Mouse (Mus musculus): ENCODE results near the gene Acaca. TPM values are rescaled to one million over a fixed set of nuclear protein-coding genes. Genes with fewer than 3 reads are reported as not detected.

Gene Acaca
- polyA plus RNA-seq, 1 experiment from 2014 or later: 36.2 TPM

DNA sequence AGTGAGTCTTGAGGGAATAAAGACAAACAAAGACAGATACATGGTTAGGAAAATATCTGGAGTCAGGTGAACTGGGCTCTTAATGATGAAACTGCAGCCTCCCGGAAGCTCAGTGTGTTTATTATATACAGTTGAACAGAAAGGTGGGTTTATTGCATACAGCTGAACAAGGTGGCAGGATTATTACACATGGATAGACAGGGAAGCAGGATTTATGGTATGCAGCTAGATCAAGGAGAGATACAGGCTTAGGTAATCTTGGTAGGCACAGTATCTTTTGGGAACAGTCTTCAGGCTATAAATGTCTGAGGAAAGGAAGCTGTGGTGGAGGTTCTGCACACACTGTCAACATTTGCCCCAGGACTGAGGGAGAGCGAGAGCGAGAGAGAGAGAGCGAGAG lies 126.4 kb downstream of the Acaca start:
- H3K9ac ChIP-seq: no peak overlapping the region
- WGBS: 96% methylated on average over 4 of the region's 4 CpGs
- ATAC-seq (ENCODE audit: low FRiP score) (no peak), DNase-seq (ENCODE audit: low spot score) (no peak)
- H3K4me3 ChIP-seq (replicated peaks; ENCODE audit: low read length): no peak overlapping the region
- H3K27ac ChIP-seq: no peak overlapping the region
- H3K9me3 ChIP-seq (ENCODE audit: control insufficient read depth, low read length): no peaks in the 10 kb centered on the region
- H3K4me1 ChIP-seq (replicated peaks; ENCODE audit: control insufficient read depth, insufficient read depth, low read length): no peaks in the 10 kb centered on the region
- H3K36me3 ChIP-seq (replicated peaks; ENCODE audit: control insufficient read depth, insufficient read depth): peaks cover 53% of the 10 kb centered on the region
- H3K27me3 ChIP-seq (ENCODE audit: control insufficient read depth, insufficient read depth, low read length): no peaks in the 10 kb centered on the region
- H3K4me2 ChIP-seq (replicated peaks): no peak overlapping the region

GRCm38 (mm10) chr11:84258053-84258710 lies 128.7 kb downstream of the Acaca start:
- no peaks in the 10 kb centered on the region for H3K4me1 ChIP-seq (replicated peaks; ENCODE audit: control insufficient read depth, insufficient read depth, low read length)
- peaks cover 55% of the 10 kb centered on the region for H3K36me3 ChIP-seq (replicated peaks; ENCODE audit: control insufficient read depth, insufficient read depth)
- no peak for ATAC-seq (ENCODE audit: low FRiP score)
- H3K27me3 ChIP-seq (ENCODE audit: control insufficient read depth, insufficient read depth, low read length): no peaks in the 10 kb centered on the region
- WGBS: 88% methylated on average over 4 of the region's 4 CpGs
- no peak overlapping the region for H3K4me3 ChIP-seq (replicated peaks; ENCODE audit: low read length)
- H3K9ac ChIP-seq: no peak overlapping the region
- DNase-seq (ENCODE audit: low spot score): no peak
- H3K9me3 ChIP-seq (ENCODE audit: control insufficient read depth, low read length): no peaks in the 10 kb centered on the region
- H3K4me2 ChIP-seq (replicated peaks): no peak overlapping the region
- H3K27ac ChIP-seq: no peak overlapping the region

DNA sequence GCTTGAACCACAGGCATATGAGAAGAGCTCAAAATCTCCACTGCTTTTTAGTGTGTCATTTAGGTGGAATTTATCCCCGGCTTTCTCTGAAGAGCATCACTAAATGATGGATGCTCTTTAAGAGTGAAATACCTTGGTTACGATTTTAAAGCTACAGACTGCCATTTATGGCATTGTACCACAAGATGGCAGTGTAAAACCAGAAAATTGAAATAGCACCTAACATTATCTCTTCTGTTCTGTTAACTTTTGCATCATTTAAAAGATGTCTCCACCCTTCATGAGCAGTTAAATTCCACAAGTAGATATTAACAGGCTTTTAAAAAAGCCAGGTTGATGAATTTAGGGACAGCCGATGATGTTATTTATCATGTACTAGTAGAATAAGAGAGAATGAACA lies 135.0 kb downstream of the Acaca start:
- no peak overlapping the region for H3K9ac ChIP-seq
- H3K9me3 ChIP-seq (ENCODE audit: control insufficient read depth, low read length): no peaks in the 10 kb centered on the region
- no peak overlapping the region for H3K27ac ChIP-seq
- ATAC-seq (ENCODE audit: low FRiP score): no peak
- DNase-seq (ENCODE audit: low spot score): peak; percentile 83
- no peaks in the 10 kb centered on the region for H3K27me3 ChIP-seq (ENCODE audit: control insufficient read depth, insufficient read depth, low read length)
- H3K4me1 ChIP-seq (replicated peaks; ENCODE audit: control insufficient read depth, insufficient read depth, low read length): no peaks in the 10 kb centered on the region
- peaks cover 80% of the 10 kb centered on the region for H3K36me3 ChIP-seq (replicated peaks; ENCODE audit: control insufficient read depth, insufficient read depth)
- no peak overlapping the region for H3K4me3 ChIP-seq (replicated peaks; ENCODE audit: low read length)
- 65% methylated on average over 3 of the region's 3 CpGs for WGBS
- H3K4me2 ChIP-seq (replicated peaks): no peak overlapping the region

GRCm38 (mm10) chr11:84268068-84268467 lies 138.6 kb downstream of the Acaca start:
- Histone ChIP-seq H3K9ac (no peak overlapping the region), H3K9me3 (ENCODE audit: control insufficient read depth, low read length) (no peaks in the 10 kb centered on the region), H3K27me3 (ENCODE audit: control insufficient read depth, insufficient read depth, low read length) (no peaks in the 10 kb centered on the region), H3K4me1 (replicated peaks; ENCODE audit: control insufficient read depth, insufficient read depth, low read length) (peaks cover 14% of the 10 kb centered on the region; the same call in 1 of the 2 replicates), H3K27ac (no peak overlapping the region), H3K36me3 (replicated peaks; ENCODE audit: control insufficient read depth, insufficient read depth) (peaks cover 52% of the 10 kb centered on the region), H3K4me3 (replicated peaks; ENCODE audit: low read length) (no peak overlapping the region), H3K4me2 (replicated peaks) (no peak overlapping the region)
- ATAC-seq (ENCODE audit: low FRiP score) (no peak), DNase-seq (ENCODE audit: low spot score) (no peak)

GRCm38 (mm10) chr11:84270511-84270910 lies 141.0 kb downstream of the Acaca start:
- Histone ChIP-seq H3K27me3 (ENCODE audit: control insufficient read depth, insufficient read depth, low read length) (no peaks in the 10 kb centered on the region), H3K36me3 (replicated peaks; ENCODE audit: control insufficient read depth, insufficient read depth) (peaks cover 31% of the 10 kb centered on the region), H3K27ac (peak overlapping the region; percentile 78), H3K4me1 (replicated peaks; ENCODE audit: control insufficient read depth, insufficient read depth, low read length) (peaks cover 14% of the 10 kb centered on the region; the same call in 1 of the 2 replicates), H3K4me3 (replicated peaks; ENCODE audit: low read length) (no peak overlapping the region), H3K4me2 (replicated peaks) (no peak overlapping the region), H3K9ac (no peak overlapping the region), H3K9me3 (ENCODE audit: control insufficient read depth, low read length) (no peaks in the 10 kb centered on the region)
- no peak for DNase-seq (ENCODE audit: low spot score)
- ATAC-seq (ENCODE audit: low FRiP score): no peak
- 46% methylated on average over 3 of the region's 3 CpGs for WGBS

GRCm38 (mm10) chr11:84271948-84272347 lies 142.5 kb downstream of the Acaca start:
- ATAC-seq (ENCODE audit: low FRiP score) (no peak; the same call in 1 of the 2 replicates), DNase-seq (ENCODE audit: low spot score) (peak; percentile 55)
- peak overlapping the region; percentile 16; the same call in 1 of the 2 replicates for H3K4me2 ChIP-seq (replicated peaks)
- H3K9ac ChIP-seq: 0 out of 2 replicates have a peak overlapping the region, but pooled peaks have one; percentile 24
- no peak overlapping the region for H3K4me3 ChIP-seq (replicated peaks; ENCODE audit: low read length)
- H3K4me1 ChIP-seq (replicated peaks; ENCODE audit: control insufficient read depth, insufficient read depth, low read length): peaks cover 14% of the 10 kb centered on the region; the same call in 1 of the 2 replicates
- WGBS: 25% methylated on average over 10 of the region's 10 CpGs
- no peaks in the 10 kb centered on the region for H3K9me3 ChIP-seq (ENCODE audit: control insufficient read depth, low read length)
- H3K27ac ChIP-seq: peak overlapping the region; percentile 78
- peaks cover 21% of the 10 kb centered on the region for H3K36me3 ChIP-seq (replicated peaks; ENCODE audit: control insufficient read depth, insufficient read depth)
- no peaks in the 10 kb centered on the region for H3K27me3 ChIP-seq (ENCODE audit: control insufficient read depth, insufficient read depth, low read length)

DNA sequence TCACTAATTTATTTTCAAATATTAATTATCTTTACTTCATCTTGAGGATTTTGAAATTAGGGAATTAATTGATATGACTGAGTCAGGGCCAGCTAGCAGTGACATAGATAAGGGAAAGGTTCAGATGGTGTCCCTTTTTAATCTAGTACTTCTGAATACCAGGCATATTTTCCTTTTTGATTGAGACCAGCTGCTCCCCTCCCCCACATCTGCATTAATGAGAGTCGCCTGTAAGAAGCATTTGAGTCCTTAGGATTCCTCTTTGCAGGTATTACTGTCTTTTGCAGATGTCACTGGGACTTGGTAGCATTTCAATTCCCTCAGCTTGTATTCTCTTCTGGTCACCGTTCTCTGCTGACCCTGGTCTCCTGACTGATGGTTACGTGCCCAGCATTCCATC lies 143.1 kb downstream of the Acaca start:
- no peak for DNase-seq (ENCODE audit: low spot score)
- Histone ChIP-seq H3K36me3 (replicated peaks; ENCODE audit: control insufficient read depth, insufficient read depth) (peaks cover 22% of the 10 kb centered on the region), H3K27ac (peak overlapping the region; percentile 78), H3K9me3 (ENCODE audit: control insufficient read depth, low read length) (no peaks in the 10 kb centered on the region), H3K4me1 (replicated peaks; ENCODE audit: control insufficient read depth, insufficient read depth, low read length) (peaks cover 19% of the 10 kb centered on the region; the same call in 1 of the 2 replicates), H3K4me2 (replicated peaks) (no peak overlapping the region), H3K4me3 (replicated peaks; ENCODE audit: low read length) (no peak overlapping the region), H3K9ac (0 out of 2 replicates have a peak overlapping the region, but pooled peaks have one; percentile 24), H3K27me3 (ENCODE audit: control insufficient read depth, insufficient read depth, low read length) (no peaks in the 10 kb centered on the region)
- no peak for ATAC-seq (ENCODE audit: low FRiP score)
- WGBS: 51% methylated on average over 3 of the region's 3 CpGs

DNA sequence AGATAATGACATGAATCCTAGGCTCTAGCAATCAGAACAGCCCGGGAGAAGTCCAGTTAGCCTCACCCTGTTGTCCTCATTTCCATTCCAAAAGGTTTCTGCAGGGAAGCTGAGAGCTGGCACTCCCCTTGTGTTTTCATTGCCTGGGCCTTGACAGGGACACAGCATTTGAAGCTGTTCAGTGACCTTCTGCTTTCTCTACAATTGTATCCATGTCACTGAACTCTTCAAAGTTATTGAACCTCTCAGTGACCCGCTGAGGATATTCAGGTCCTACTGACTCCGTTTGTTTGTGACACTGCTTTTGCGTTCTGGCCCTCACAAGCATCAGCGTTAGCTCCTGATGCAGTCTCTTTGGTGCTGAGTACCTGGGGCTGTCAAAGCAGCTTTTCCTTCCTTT lies 147.5 kb downstream of the Acaca start:
- Histone ChIP-seq H3K9ac (0 out of 2 replicates have a peak overlapping the region, but pooled peaks have one; percentile 11), H3K9me3 (ENCODE audit: control insufficient read depth, low read length) (no peaks in the 10 kb centered on the region), H3K4me1 (replicated peaks; ENCODE audit: control insufficient read depth, insufficient read depth, low read length) (peaks cover 16% of the 10 kb centered on the region; the same call in 1 of the 2 replicates), H3K27me3 (ENCODE audit: control insufficient read depth, insufficient read depth, low read length) (no peaks in the 10 kb centered on the region), H3K4me3 (replicated peaks; ENCODE audit: low read length) (no peak overlapping the region), H3K27ac (peak overlapping the region; percentile 22; the same call in 1 of the 2 replicates), H3K36me3 (replicated peaks; ENCODE audit: control insufficient read depth, insufficient read depth) (peaks cover 38% of the 10 kb centered on the region), H3K4me2 (replicated peaks) (no peak overlapping the region)
- ATAC-seq (ENCODE audit: low FRiP score) (no peak), DNase-seq (ENCODE audit: low spot score) (no peak)
- 10% methylated on average over 5 of the region's 5 CpGs for WGBS

DNA sequence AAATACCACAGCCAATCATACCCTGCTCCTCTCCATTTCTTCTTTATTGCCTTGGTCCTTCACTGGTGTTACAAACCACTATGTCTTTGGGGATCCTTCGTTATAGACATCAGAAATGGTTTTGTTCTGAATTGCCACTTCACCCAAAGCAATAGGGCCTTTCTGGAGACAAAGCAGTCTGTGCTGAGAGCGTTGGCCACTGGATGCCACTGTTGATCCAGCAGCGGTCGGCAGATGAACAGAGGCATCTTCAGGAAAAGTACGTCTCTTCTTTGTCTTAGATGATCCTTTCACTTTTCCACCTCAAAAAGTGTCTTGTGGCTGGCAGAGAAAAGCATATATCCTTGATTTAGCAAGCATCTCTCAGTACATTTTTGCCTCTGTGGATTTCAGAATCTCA lies 151.8 kb downstream of the Acaca start:
- peaks cover 14% of the 10 kb centered on the region; the same call in 1 of the 2 replicates for H3K4me1 ChIP-seq (replicated peaks; ENCODE audit: control insufficient read depth, insufficient read depth, low read length)
- H3K36me3 ChIP-seq (replicated peaks; ENCODE audit: control insufficient read depth, insufficient read depth): peaks cover 35% of the 10 kb centered on the region
- H3K27ac ChIP-seq: peak overlapping the region; percentile 77
- no peak for ATAC-seq (ENCODE audit: low FRiP score)
- no peak overlapping the region for H3K4me2 ChIP-seq (replicated peaks)
- 33% methylated on average over 5 of the region's 5 CpGs for WGBS
- H3K9me3 ChIP-seq (ENCODE audit: control insufficient read depth, low read length): no peaks in the 10 kb centered on the region
- no peak overlapping the region for H3K4me3 ChIP-seq (replicated peaks; ENCODE audit: low read length)
- H3K9ac ChIP-seq: 0 out of 2 replicates have a peak overlapping the region, but pooled peaks have one; percentile 28
- H3K27me3 ChIP-seq (ENCODE audit: control insufficient read depth, insufficient read depth, low read length): no peaks in the 10 kb centered on the region
- DNase-seq (ENCODE audit: low spot score): peak; percentile 78

All from hindbrain, embryonic 14.5 days (tissue).